Mouse (Mus musculus): ENCODE measurements around the gene Brd3. TPM values are rescaled to one million over a fixed set of nuclear protein-coding genes. Genes with fewer than 3 reads are reported as not detected.

Brd3 gene
- polyA plus RNA-seq, 1 experiment from 2014 or later, result 80.9 TPM

DNA sequence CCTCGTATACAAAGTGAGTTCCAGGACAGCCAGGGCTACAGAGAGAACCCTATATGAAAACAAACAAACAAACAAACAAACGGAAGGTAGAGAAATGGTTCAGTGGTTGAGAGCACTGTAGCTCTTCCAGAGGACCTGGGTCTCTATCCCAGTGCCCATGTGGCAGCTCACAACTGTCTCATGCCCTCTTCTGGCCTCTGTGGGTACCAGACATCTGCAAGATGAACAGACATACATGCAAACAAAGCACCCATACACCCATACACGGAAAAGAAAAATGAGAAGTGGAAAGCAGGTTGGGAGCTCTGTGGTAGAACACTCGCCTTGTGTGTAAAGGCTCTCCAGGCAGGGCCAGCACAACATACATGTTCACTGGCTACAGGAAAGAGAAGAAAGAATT, 27.1 kb downstream of the Brd3 start:
- Histone ChIP-seq H3K27ac (ENCODE audit: poor library complexity, severe bottlenecking) (no peak overlapping the region), H3K4me1 (replicated peaks) (peaks cover 10% of the 10 kb centered on the region), H3K36me3 (no peaks in the 10 kb centered on the region), H3K9me3 (replicated peaks) (no peaks in the 10 kb centered on the region), H3K27me3 (replicated peaks) (no peaks in the 10 kb centered on the region), H3K4me3 (no peak overlapping the region), H3K4me2 (no peak overlapping the region), H3K9ac (no peak overlapping the region)
- ATAC-seq (ENCODE audit: insufficient number of reproducible peaks, low FRiP score), result no peak
- WGBS, result 68% methylated on average over 4 of the region's 4 CpGs

DNA sequence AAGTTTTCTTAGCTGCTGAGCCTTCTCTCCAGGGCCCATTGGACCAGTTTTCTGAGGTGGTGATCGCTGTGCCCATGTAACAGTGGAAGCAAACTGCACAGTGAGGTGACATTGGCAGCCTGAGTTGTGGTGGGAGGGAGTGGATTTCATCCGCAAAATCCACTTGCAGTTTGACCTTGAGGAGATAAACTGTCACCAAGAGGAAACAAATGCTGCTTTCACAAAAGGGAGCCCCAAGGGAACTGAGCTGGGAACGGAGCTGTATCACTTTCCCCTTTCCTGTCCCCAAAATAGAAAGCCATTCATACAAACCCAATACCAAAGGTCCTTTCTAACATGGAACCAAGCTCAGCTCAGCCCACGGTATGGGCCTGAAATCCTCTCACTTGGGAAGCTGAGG, 27.6 kb downstream of the Brd3 start:
- no peak for ATAC-seq (ENCODE audit: insufficient number of reproducible peaks, low FRiP score)
- Histone ChIP-seq H3K27me3 (replicated peaks) (no peaks in the 10 kb centered on the region), H3K9me3 (replicated peaks) (no peaks in the 10 kb centered on the region), H3K4me1 (replicated peaks) (peaks cover 10% of the 10 kb centered on the region), H3K36me3 (no peaks in the 10 kb centered on the region), H3K4me3 (no peak overlapping the region), H3K9ac (no peak overlapping the region), H3K27ac (ENCODE audit: poor library complexity, severe bottlenecking) (no peak overlapping the region), H3K4me2 (no peak overlapping the region)
- WGBS, result 53% methylated on average over 4 of the region's 4 CpGs

DNA sequence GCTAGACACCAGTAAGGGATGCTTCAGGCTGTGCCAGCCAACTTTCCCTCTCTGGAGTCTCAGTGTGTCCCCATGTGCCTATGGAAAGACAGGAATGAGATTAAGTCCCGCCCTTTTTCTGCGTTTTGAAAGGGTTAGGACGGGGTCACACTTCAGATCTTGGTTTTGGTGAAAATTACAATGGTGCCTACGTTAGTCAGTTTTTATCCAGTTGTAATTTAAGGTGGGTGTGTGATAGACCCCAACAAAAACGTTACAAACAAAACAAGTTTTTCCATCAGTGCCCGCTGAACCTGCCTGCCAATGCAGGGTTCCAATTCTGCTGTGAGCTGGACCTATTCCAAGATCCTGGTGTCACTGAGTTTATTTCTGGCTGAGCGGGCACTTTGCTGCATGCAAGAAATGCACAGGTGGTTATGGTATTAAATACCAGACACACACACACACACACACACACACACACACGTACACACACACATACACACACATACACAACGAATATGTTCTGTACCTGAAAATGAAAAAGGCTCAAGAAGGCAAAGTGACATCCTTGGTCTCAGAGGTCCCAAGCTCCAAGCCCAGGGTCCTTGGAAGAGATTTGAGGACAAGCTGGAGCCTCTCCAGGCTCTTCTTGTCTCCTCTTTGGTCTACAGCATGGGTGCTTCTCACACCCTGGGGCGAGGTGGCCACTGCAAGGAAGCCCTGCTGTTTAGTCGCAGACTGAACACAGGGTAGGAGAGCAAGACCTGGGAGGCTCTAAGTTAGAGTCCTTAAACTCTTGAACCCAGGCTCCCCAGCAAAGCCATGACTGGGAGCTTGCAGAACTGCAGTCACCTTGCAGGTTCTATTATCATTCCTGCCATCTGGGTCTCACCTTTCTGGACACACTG, 30.9 kb downstream of the Brd3 start:
- H3K36me3 ChIP-seq, result peaks cover 5% of the 10 kb centered on the region

DNA sequence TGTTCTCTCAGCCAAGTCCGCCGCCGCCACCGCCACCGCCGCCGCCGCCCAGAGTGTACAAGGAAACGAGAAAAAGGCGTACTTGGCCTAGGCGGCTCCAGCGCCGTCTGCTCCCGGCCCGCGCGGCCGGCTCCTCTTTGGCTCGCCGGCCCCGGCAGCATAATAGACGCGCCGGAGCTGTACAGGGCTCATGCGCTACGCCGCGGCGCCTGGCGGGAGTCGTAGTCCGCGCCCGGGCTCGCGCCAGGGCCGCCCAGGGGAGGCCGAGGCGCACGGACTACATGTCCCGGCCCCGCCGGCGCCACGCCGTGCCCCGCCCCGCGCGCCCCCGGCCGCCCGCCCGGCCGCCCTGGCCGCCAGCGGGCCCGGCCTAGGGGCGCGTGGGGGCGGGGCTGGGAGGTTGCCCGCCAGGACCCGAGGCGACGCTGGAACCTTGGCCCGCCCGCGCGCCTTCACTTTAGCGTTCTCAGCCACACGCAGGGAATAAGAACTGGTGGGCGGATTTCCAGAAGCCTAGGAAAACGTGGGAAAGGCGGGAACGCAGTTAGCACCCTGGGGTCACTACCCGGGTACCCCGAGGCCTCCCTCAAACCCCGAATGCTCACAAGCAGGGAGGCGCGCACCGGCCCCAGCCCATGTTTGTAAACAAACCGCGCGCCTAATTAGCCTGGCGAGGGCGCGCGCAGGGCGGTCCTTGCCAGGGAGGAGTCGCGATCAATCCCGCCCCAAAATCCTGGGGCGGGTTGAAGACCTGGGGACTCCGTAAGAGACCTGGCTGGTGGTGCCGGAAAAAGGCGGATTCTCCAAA, 31.8 kb downstream of the Brd3 start:
- peak overlapping the region; percentile 98 for H3K27ac ChIP-seq (ENCODE audit: poor library complexity, severe bottlenecking)
- H3K36me3 ChIP-seq, result peaks cover 5% of the 10 kb centered on the region
- H3K27me3 ChIP-seq (replicated peaks), result no peaks in the 10 kb centered on the region
- peaks cover 47% of the 10 kb centered on the region for H3K4me1 ChIP-seq (replicated peaks)
- peak overlapping the region; percentile 95 for H3K4me2 ChIP-seq
- peak; percentile 97 for ATAC-seq (ENCODE audit: insufficient number of reproducible peaks, low FRiP score)
- H3K4me3 ChIP-seq, result peak overlapping the region; percentile 92
- under 1% methylated on average over 92 of the region's 96 CpGs for WGBS
- H3K9me3 ChIP-seq (replicated peaks), result no peaks in the 10 kb centered on the region
- H3K9ac ChIP-seq, result peak overlapping the region; percentile 98

More for the DNA sequence above, 30.9 kb downstream of the Brd3 start:
- Histone ChIP-seq H3K4me2 (peak overlapping the region; percentile 79), H3K4me1 (replicated peaks) (peaks cover 39% of the 10 kb centered on the region), H3K27me3 (replicated peaks) (no peaks in the 10 kb centered on the region), H3K27ac (ENCODE audit: poor library complexity, severe bottlenecking) (peak overlapping the region; percentile 95), H3K4me3 (peak overlapping the region; percentile 92), H3K9me3 (replicated peaks) (no peaks in the 10 kb centered on the region), H3K9ac (peak overlapping the region; percentile 69)
- whole genome bisulfite sequencing, result 27% methylated on average over 11 of the region's 11 CpGs
- no peak for ATAC-seq (ENCODE audit: insufficient number of reproducible peaks, low FRiP score)

DNA sequence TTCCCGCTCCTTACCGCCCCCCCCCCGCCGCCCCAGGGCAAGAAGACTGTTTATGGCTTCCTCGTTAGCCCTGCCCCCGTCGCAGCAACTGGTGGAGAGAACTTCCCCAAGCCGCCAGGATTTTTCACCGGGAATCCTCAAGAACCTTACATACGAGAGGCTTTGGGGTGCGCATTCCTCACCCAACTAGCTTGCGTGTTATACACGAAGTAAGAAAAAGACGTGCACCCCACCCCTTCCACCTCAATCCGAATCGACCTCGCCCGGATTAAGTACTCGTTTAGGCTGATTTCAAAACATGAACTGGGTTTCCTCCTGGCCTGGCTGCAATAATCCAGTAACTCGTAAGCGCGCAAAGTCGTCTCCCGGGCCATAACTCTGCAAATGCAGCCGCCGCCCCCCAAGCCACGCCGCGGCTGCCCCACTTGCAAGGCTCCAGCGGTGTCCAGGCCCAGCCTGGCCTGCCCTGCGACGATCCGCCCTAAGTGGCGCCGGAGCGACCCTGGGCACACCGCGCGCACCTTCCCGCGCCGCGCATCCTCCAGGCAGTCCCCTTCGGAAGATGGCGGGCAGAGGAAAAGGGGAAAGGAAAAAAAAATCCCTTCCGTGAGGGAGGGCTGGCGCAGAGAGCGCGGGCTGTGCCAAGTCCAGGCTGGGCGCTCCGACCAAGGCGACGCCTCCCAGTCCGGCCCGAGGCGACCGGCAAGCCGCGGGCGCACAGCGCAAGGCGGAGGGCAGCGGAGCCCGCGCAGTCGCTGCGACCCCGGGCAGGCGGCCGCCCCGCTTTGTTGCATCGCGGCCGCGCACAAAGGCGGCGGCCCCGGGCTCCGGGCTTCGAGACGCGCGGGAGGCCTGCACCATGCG, 32.6 kb downstream of the Brd3 start:
- peak overlapping the region; percentile 98 for H3K9ac ChIP-seq
- peak overlapping the region; percentile 95 for H3K4me2 ChIP-seq
- peak overlapping the region; percentile 98 for H3K27ac ChIP-seq (ENCODE audit: poor library complexity, severe bottlenecking)
- H3K9me3 ChIP-seq (replicated peaks), result no peaks in the 10 kb centered on the region
- peaks cover 5% of the 10 kb centered on the region for H3K36me3 ChIP-seq
- peak; percentile 31; the same call in 1 of the 2 replicates for ATAC-seq (ENCODE audit: insufficient number of reproducible peaks, low FRiP score)
- H3K4me1 ChIP-seq (replicated peaks), result peaks cover 56% of the 10 kb centered on the region
- H3K27me3 ChIP-seq (replicated peaks), result no peaks in the 10 kb centered on the region
- H3K4me3 ChIP-seq, result peak overlapping the region; percentile 92
- WGBS, result under 1% methylated on average over 83 of the region's 84 CpGs

DNA sequence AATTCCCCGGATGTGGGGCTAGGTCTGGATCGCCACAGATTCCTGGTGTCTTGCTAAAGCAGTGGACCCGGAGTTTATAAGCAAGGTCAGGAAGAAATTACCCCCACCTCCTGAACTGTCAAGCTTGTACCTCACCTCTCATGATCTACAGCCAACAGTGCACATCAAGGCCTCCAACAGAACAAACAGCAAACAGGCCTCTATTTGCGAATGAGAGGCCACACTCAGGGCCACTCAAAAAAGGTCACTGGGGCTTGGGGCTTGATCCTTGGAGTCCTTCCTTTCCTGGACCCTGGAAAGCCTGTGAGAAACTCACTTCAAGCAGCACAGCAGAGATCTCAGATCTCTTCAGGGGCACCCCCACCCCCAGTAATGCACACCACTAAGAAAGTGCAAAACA, 33.6 kb downstream of the Brd3 start:
- Histone ChIP-seq H3K4me3 (peak overlapping the region; percentile 92), H3K9me3 (replicated peaks) (no peaks in the 10 kb centered on the region), H3K36me3 (peaks cover 10% of the 10 kb centered on the region), H3K4me2 (peak overlapping the region; percentile 95), H3K4me1 (replicated peaks) (peaks cover 65% of the 10 kb centered on the region), H3K27ac (ENCODE audit: poor library complexity, severe bottlenecking) (peak overlapping the region; percentile 3), H3K9ac (peak overlapping the region; percentile 98), H3K27me3 (replicated peaks) (no peaks in the 10 kb centered on the region)
- WGBS, result 28% methylated on average over 4 of the region's 4 CpGs
- ATAC-seq (ENCODE audit: insufficient number of reproducible peaks, low FRiP score), result no peak

DNA sequence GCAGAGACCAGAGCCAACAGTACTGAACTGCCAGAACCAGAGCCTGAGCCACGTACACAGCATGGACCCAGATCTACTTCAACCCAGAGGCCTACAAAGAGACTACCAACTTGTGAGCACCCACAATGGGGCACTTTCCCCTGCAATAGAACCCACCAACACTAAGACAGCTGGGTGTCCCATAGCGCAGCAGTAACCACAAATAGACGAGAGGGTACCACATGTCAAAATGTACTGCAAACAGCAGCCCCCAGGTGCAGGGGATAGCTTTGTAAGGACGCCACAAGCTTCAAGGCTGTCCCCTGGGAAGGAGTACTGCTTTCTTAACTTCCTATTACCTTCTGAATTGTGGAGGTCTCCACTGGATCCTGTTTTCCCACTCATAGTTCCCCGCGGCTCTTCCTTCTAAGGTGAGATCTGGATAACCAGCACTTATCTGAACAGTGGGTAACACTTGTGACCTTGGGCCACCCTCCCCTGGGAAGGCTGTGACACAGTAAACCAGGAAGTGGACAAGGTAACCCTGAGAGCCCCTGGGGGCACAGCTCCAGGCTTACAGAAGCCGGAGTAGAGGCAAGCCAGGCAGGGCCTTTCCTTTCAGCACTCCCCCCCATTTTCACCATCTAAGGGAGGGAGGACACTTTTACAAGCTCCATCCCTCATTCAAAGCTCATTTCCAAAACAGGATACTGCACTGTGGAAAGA, 34.2 kb downstream of the Brd3 start:
- WGBS, result 51% methylated on average over 7 of the region's 7 CpGs
- H3K4me2 ChIP-seq, result peak overlapping the region; percentile 95
- H3K4me1 ChIP-seq (replicated peaks), result peaks cover 72% of the 10 kb centered on the region
- H3K27me3 ChIP-seq (replicated peaks), result no peaks in the 10 kb centered on the region
- H3K27ac ChIP-seq (ENCODE audit: poor library complexity, severe bottlenecking), result peak overlapping the region; percentile 52
- peak overlapping the region; percentile 92 for H3K4me3 ChIP-seq
- H3K9ac ChIP-seq, result peak overlapping the region; percentile 98
- ATAC-seq (ENCODE audit: insufficient number of reproducible peaks, low FRiP score), result no peak
- H3K9me3 ChIP-seq (replicated peaks), result no peaks in the 10 kb centered on the region
- H3K36me3 ChIP-seq, result peaks cover 11% of the 10 kb centered on the region

DNA sequence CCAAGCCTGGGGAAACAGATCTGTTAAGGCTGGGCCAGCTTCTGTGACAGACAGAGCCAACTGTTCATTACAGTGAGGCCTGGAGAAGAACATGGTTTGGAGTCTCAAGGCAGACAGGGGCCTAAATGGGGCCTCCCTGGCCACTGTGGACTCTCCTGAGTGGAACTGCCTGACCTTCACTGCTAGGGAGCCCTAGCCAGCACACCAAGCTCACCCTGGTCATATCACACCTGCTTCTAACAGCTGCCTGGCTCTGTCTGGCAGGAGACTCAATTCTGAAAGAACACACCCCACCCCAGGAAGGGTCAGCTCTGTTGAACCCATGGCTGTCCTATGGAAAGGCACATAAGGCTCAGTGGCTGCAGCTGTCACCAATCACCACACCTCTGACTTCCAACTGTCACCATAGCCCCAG, 36.3 kb downstream of the Brd3 start:
- Histone ChIP-seq H3K27me3 (replicated peaks) (no peaks in the 10 kb centered on the region), H3K36me3 (peaks cover 26% of the 10 kb centered on the region), H3K4me2 (peak overlapping the region; percentile 6; the same call in 1 of the 2 replicates), H3K9me3 (replicated peaks) (no peaks in the 10 kb centered on the region), H3K9ac (peak overlapping the region; percentile 9; the same call in 1 of the 2 replicates), H3K27ac (ENCODE audit: poor library complexity, severe bottlenecking) (no peak overlapping the region), H3K4me3 (no peak overlapping the region), H3K4me1 (replicated peaks) (peaks cover 78% of the 10 kb centered on the region)
- no peak for ATAC-seq (ENCODE audit: insufficient number of reproducible peaks, low FRiP score)

DNA sequence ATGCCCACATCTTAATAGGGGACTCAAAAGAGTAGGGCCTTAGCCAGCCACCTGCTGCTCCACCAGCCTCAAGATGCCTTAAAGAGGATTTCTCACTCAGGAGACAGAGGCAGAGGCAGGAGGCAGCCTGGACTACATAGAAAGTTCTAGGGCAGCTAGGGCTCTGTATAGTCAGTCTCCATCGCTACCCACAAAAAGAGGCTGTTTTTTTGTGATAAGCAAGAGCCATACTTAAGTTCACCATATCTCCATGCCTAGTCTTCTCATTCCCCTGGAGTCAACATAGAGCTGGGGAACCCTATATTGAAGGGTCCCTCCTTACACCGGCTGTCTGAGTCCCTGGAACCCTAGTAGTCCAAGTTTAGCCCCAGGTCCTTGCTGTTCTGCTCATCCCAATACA, 36.9 kb downstream of the Brd3 start:
- H3K36me3 ChIP-seq, result peaks cover 31% of the 10 kb centered on the region
- H3K4me2 ChIP-seq, result no peak overlapping the region
- H3K9ac ChIP-seq, result no peak overlapping the region
- WGBS, result 77% methylated on average over 2 of the region's 2 CpGs
- H3K4me3 ChIP-seq, result no peak overlapping the region
- H3K4me1 ChIP-seq (replicated peaks), result peaks cover 79% of the 10 kb centered on the region
- no peaks in the 10 kb centered on the region for H3K9me3 ChIP-seq (replicated peaks)
- H3K27ac ChIP-seq (ENCODE audit: poor library complexity, severe bottlenecking), result no peak overlapping the region
- no peak for ATAC-seq (ENCODE audit: insufficient number of reproducible peaks, low FRiP score)
- H3K27me3 ChIP-seq (replicated peaks), result no peaks in the 10 kb centered on the region

DNA sequence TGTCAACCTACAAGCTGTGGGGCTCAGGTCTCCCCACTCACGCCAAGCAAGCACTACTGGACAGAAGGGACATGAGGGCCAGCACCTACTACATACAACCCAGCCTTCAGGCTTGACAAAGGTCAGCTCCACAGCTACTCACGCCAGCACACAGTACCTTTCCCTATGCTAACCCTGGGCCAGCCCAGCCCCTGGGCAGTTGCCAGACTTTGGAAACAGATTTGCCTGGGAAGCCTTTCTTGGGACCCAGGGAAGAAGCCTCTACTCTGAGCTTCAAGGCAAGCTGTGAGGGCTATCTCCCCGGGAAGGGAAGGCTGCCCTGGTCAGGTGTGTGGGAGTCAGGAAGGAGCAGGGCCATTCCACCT, 37.5 kb downstream of the Brd3 start:
- H3K27me3 ChIP-seq (replicated peaks), result no peaks in the 10 kb centered on the region
- no peak overlapping the region for H3K4me3 ChIP-seq
- 0 out of 2 replicates have a peak overlapping the region, but pooled peaks have one; percentile 23 for H3K9ac ChIP-seq
- peaks cover 79% of the 10 kb centered on the region for H3K4me1 ChIP-seq (replicated peaks)
- H3K9me3 ChIP-seq (replicated peaks), result no peaks in the 10 kb centered on the region
- 64% methylated on average over 3 of the region's 3 CpGs for WGBS
- no peak for ATAC-seq (ENCODE audit: insufficient number of reproducible peaks, low FRiP score)
- no peak overlapping the region for H3K4me2 ChIP-seq
- 0 out of 2 replicates have a peak overlapping the region, but pooled peaks have one; percentile 1 for H3K27ac ChIP-seq (ENCODE audit: poor library complexity, severe bottlenecking)
- peaks cover 35% of the 10 kb centered on the region for H3K36me3 ChIP-seq
